In genomic region chr17:49522435-49522834, GRCm38 (mm10) we compare ENCODE assay signal across 19 mouse cellular contexts. TPM values are rescaled to one million over a fixed set of nuclear protein-coding genes. Genes with fewer than 3 reads are reported as not detected.
DNase-seq lines count a peak whose midpoint lies in the region; ATAC-seq and TF ChIP-seq lines count a peak whose summit lies in the region.
"Had no signal": no experiment of that assay in that cellular context is flagged by ENCODE, and none has a peak within 500 bp of the region (broad histone marks: within the 10 kb centered on the region; RNA-seq: fewer than 3 reads in every experiment).

No protein-coding gene starts in this region.

- H3K9ac ChIP-seq in forebrain, embryonic 15.5 days (replicated peaks) = no peak overlapping the region
- H3K9ac ChIP-seq in forebrain, postnatal 0 days = no peak overlapping the region
- no peak overlapping the region for H3K9ac ChIP-seq in midbrain, embryonic 13.5 days (replicated peaks)
- no peak overlapping the region for H3K9ac ChIP-seq in midbrain, embryonic 16.5 days (ENCODE audit: low read depth, low read length)
- no peak overlapping the region for H3K9ac ChIP-seq in kidney, embryonic 16.5 days (replicated peaks; ENCODE audit: low read length)
- H3K9ac ChIP-seq: embryonic facial prominence, embryonic 12.5 days; hindbrain, embryonic 13.5 days; intestine, embryonic 15.5 days had no signal

- TF ChIP-seq CTCF in forebrain, postnatal 0 days (IDR thresholded peaks at IDR 0.05; ENCODE audit: low read depth) = no peak

- no peak overlapping the region for H3K4me2 ChIP-seq in forebrain, embryonic 15.5 days (replicated peaks)
- no peak overlapping the region for H3K4me2 ChIP-seq in forebrain, postnatal 0 days (ENCODE audit: low read depth)
- H3K4me2 ChIP-seq in midbrain, embryonic 13.5 days (replicated peaks) = no peak overlapping the region
- no peak overlapping the region for H3K4me2 ChIP-seq in midbrain, embryonic 16.5 days (ENCODE audit: low read length)
- no peak overlapping the region for H3K4me2 ChIP-seq in kidney, embryonic 16.5 days (replicated peaks; ENCODE audit: low read depth, low read length)
- H3K4me2 ChIP-seq: embryonic facial prominence, embryonic 12.5 days; hindbrain, embryonic 13.5 days; intestine, embryonic 15.5 days had no signal

- no peaks in the 10 kb centered on the region for H3K36me3 ChIP-seq in forebrain, embryonic 15.5 days
- H3K36me3 ChIP-seq in forebrain, postnatal 0 days (ENCODE audit: insufficient read depth) = no peaks in the 10 kb centered on the region
- H3K36me3 ChIP-seq in midbrain, embryonic 13.5 days = no peaks in the 10 kb centered on the region
- H3K36me3 ChIP-seq in midbrain, embryonic 16.5 days (ENCODE audit: control insufficient read depth, insufficient read depth, low read length) = no peaks in the 10 kb centered on the region
- peaks cover 11% of the 10 kb centered on the region; the same call in 1 of the 2 replicates for H3K36me3 ChIP-seq in limb, embryonic 10.5 days
- H3K36me3 ChIP-seq in kidney, embryonic 16.5 days (ENCODE audit: insufficient read depth, low read length) = no peaks in the 10 kb centered on the region
- H3K36me3 ChIP-seq: embryonic facial prominence, embryonic 12.5 days; heart, embryonic 10.5 days; hindbrain, embryonic 13.5 days; intestine, embryonic 15.5 days had no signal

- DNase-seq in forebrain, postnatal 0 days = no peak
- DNase-seq in R1 (ENCODE audit: low read depth, low spot score) = peak; percentile 42
- no peak for DNase-seq in limb, embryonic 10.5 days (ENCODE audit: low spot score)
- DNase-seq: adrenal gland, postnatal 10 days; cerebellum, adult 11-12 months; cerebellum, adult 9-10 months; cerebellum, postnatal 25 days; gastrocnemius, postnatal 10 days; heart, adult 18-20 months; heart, postnatal 10 days; heart, postnatal 4 days had no signal

- H3K4me3 ChIP-seq in forebrain, embryonic 15.5 days = no peak overlapping the region
- H3K4me3 ChIP-seq in forebrain, postnatal 0 days (ENCODE audit: low read depth, low read length) = no peak overlapping the region
- no peak overlapping the region for H3K4me3 ChIP-seq in midbrain, embryonic 13.5 days (replicated peaks)
- H3K4me3 ChIP-seq in midbrain, embryonic 16.5 days (ENCODE audit: low read depth, low read length) = no peak overlapping the region
- no peak overlapping the region for H3K4me3 ChIP-seq in limb, embryonic 10.5 days
- H3K4me3 ChIP-seq in kidney, embryonic 16.5 days (ENCODE audit: low read length) = no peak overlapping the region
- H3K4me3 ChIP-seq: embryonic facial prominence, embryonic 12.5 days; heart, embryonic 10.5 days; hindbrain, embryonic 13.5 days; intestine, embryonic 15.5 days had no signal

- no peaks in the 10 kb centered on the region for H3K27me3 ChIP-seq in forebrain, embryonic 15.5 days
- no peaks in the 10 kb centered on the region for H3K27me3 ChIP-seq in forebrain, postnatal 0 days (ENCODE audit: insufficient read depth, low read length)
- H3K27me3 ChIP-seq in midbrain, embryonic 13.5 days = no peaks in the 10 kb centered on the region
- no peaks in the 10 kb centered on the region for H3K27me3 ChIP-seq in midbrain, embryonic 16.5 days (ENCODE audit: control insufficient read depth, insufficient read depth, low read depth, low read length)
- H3K27me3 ChIP-seq in limb, embryonic 10.5 days (ENCODE audit: low read depth, poor library complexity, severe bottlenecking) = no peaks in the 10 kb centered on the region
- 0 out of 2 replicates have a peak, but pooled peaks cover 3% of the 10 kb centered on the region for H3K27me3 ChIP-seq in kidney, embryonic 16.5 days (ENCODE audit: insufficient read depth, low read length)
- H3K27me3 ChIP-seq: embryonic facial prominence, embryonic 12.5 days; hindbrain, embryonic 13.5 days; intestine, embryonic 15.5 days had no signal

- WGBS in forebrain, embryonic 15.5 days = 34% methylated on average over 2 of the region's 2 CpGs
- 29% methylated on average over 2 of the region's 2 CpGs for WGBS in forebrain, postnatal 0 days
- WGBS in midbrain, embryonic 13.5 days = 27% methylated on average over 2 of the region's 2 CpGs
- 27% methylated on average over 2 of the region's 2 CpGs for WGBS in midbrain, embryonic 16.5 days
- WGBS in limb, embryonic 10.5 days = 39% methylated on average over 2 of the region's 2 CpGs
- 43% methylated on average over 2 of the region's 2 CpGs for WGBS in kidney, embryonic 16.5 days

- H3K4me1 ChIP-seq in forebrain, embryonic 15.5 days = peaks cover 9% of the 10 kb centered on the region; the same call in 1 of the 2 replicates
- H3K4me1 ChIP-seq in forebrain, postnatal 0 days (ENCODE audit: insufficient read depth) = no peaks in the 10 kb centered on the region
- H3K4me1 ChIP-seq in midbrain, embryonic 13.5 days (replicated peaks) = 0 out of 2 replicates have a peak, but pooled peaks cover 9% of the 10 kb centered on the region
- H3K4me1 ChIP-seq in midbrain, embryonic 16.5 days (ENCODE audit: control insufficient read depth, insufficient read depth, low read length) = no peaks in the 10 kb centered on the region
- peaks cover 20% of the 10 kb centered on the region for H3K4me1 ChIP-seq in limb, embryonic 10.5 days
- H3K4me1 ChIP-seq in kidney, embryonic 16.5 days (ENCODE audit: insufficient read depth, low read length) = peaks cover 17% of the 10 kb centered on the region
- H3K4me1 ChIP-seq: heart, embryonic 10.5 days had no signal

- no peaks in the 10 kb centered on the region for H3K9me3 ChIP-seq in forebrain, embryonic 15.5 days
- H3K9me3 ChIP-seq in forebrain, postnatal 0 days (ENCODE audit: low read length) = no peaks in the 10 kb centered on the region
- no peaks in the 10 kb centered on the region for H3K9me3 ChIP-seq in midbrain, embryonic 13.5 days
- no peaks in the 10 kb centered on the region for H3K9me3 ChIP-seq in midbrain, embryonic 16.5 days (replicated peaks; ENCODE audit: control insufficient read depth, low read length, poor library complexity, severe bottlenecking)
- H3K9me3 ChIP-seq in limb, embryonic 10.5 days (replicated peaks) = no peaks in the 10 kb centered on the region
- no peaks in the 10 kb centered on the region for H3K9me3 ChIP-seq in kidney, embryonic 16.5 days (ENCODE audit: low read length)
- H3K9me3 ChIP-seq: embryonic facial prominence, embryonic 12.5 days; heart, embryonic 10.5 days; hindbrain, embryonic 13.5 days; intestine, embryonic 15.5 days had no signal

- ATAC-seq in forebrain, embryonic 15.5 days (replicated peaks) = peak; percentile 68
- ATAC-seq in forebrain, postnatal 0 days = no peak; the same call in 1 of the 2 replicates
- ATAC-seq in midbrain, embryonic 13.5 days = peak; percentile 70; the same call in 1 of the 2 replicates
- ATAC-seq in midbrain, embryonic 16.5 days = no peak
- ATAC-seq in kidney, embryonic 16.5 days (ENCODE audit: low FRiP score, low TSS enrichment) = no peak
- ATAC-seq: intestine, embryonic 15.5 days had no signal

- H3K27ac ChIP-seq in forebrain, embryonic 15.5 days (replicated peaks) = no peak overlapping the region
- H3K27ac ChIP-seq in forebrain, postnatal 0 days (ENCODE audit: low read depth, low read length) = no peak overlapping the region
- no peak overlapping the region for H3K27ac ChIP-seq in midbrain, embryonic 13.5 days
- H3K27ac ChIP-seq in midbrain, embryonic 16.5 days (ENCODE audit: low read length) = no peak overlapping the region
- H3K27ac ChIP-seq in limb, embryonic 10.5 days = 0 out of 2 replicates have a peak overlapping the region, but pooled peaks have one; percentile 25
- H3K27ac ChIP-seq in kidney, embryonic 16.5 days (ENCODE audit: low read length) = no peak overlapping the region
- H3K27ac ChIP-seq: embryonic facial prominence, embryonic 12.5 days; heart, embryonic 10.5 days; hindbrain, embryonic 13.5 days; intestine, embryonic 15.5 days had no signal

RNA-seq across cellular contexts. Expression of gene Daam2, which starts 41.7 kb away (rescaled TPM):
- 1.7 and 2.0 TPM in 2 replicates for polyA plus RNA-seq in forebrain, embryonic 15.5 days (2015; fragmentation: Nextera tagmentation; extraction: Ambion mirVana)
- total RNA-seq in forebrain, postnatal 0 days (2014; rRNA removed) = 7.2 and 10.3 TPM in 2 replicates
- 0.77 and 1.8 TPM in 2 replicates for polyA plus RNA-seq in forebrain, postnatal 0 days (2015; fragmentation: Nextera tagmentation; extraction: Ambion mirVana)
- 1.6 and 1.7 TPM in 2 replicates for polyA plus RNA-seq in midbrain, embryonic 13.5 days (2015; fragmentation: Nextera tagmentation; extraction: Ambion mirVana)
- 1.5 and 1.8 TPM in 2 replicates for polyA plus RNA-seq in midbrain, embryonic 16.5 days (2015; fragmentation: Nextera tagmentation; extraction: Ambion mirVana)
- 8.2 and 10.7 TPM in 2 replicates for polyA plus RNA-seq in limb, embryonic 10.5 days (2016; fragmentation: Nextera tagmentation; extraction: Ambion mirVana)
- 6.7 and 8.1 TPM in 2 replicates for polyA plus RNA-seq in kidney, embryonic 16.5 days (2015; fragmentation: Nextera tagmentation; extraction: Ambion mirVana)

Comparison
In these comparisons a context has a peak if more than half of its experiments do, and no peak if none do; other contexts are left out.
1. ATAC-seq: peak in forebrain, embryonic 15.5 days (single experiment) and midbrain, embryonic 13.5 days (single experiment); none in forebrain, postnatal 0 days (single experiment), midbrain, embryonic 16.5 days (single experiment) and kidney, embryonic 16.5 days (single experiment).